Mouse (Mus musculus): ENCODE results near the gene Vps52.

GRCm38 (mm10) chr17:34003426-34003825 lies 47.8 kb downstream of the Vps52 start:
- TF ChIP-seq CTCF (IDR thresholded peaks at IDR 0.05; ENCODE audit: borderline replicate concordance, control insufficient read depth, extremely low read depth, insufficient read depth, low read length, poor library complexity), result peak; percentile 77; the same call in 1 of the 2 replicates
- no peak for TF ChIP-seq POLR2A (IDR thresholded peaks at IDR 0.05; ENCODE audit: control insufficient read depth, extremely low read depth, insufficient read depth, low read length, poor library complexity)
